Mouse (Mus musculus): ENCODE results near the gene Tpi1. TPM values are rescaled to one million over a fixed set of nuclear protein-coding genes. Genes with fewer than 3 reads are reported as not detected.

Gene Tpi1
- polyA plus RNA-seq, 1 experiment from 2014 or later: 461 TPM

Other genes with a start within 250 kb of the Tpi1 start
- gene C1rb, start 244.0 kb downstream of the Tpi1 start, polyA plus RNA-seq (2015; fragmentation: Nextera tagmentation; extraction: Ambion mirVana): not detected in 2 replicates
- gene C1s2, start 178.2 kb downstream of the Tpi1 start, polyA plus RNA-seq (2015; fragmentation: Nextera tagmentation; extraction: Ambion mirVana): 0.21 and 0.26 TPM in 2 replicates
- 40.5 and 43.8 TPM in 2 replicates for gene Lpcat3, start 151.3 kb downstream of the Tpi1 start, polyA plus RNA-seq (2015; fragmentation: Nextera tagmentation; extraction: Ambion mirVana)
- gene Emg1, start 102.1 kb downstream of the Tpi1 start, polyA plus RNA-seq (2015; fragmentation: Nextera tagmentation; extraction: Ambion mirVana): 95.3 and 101 TPM in 2 replicates
- 240 and 245 TPM in 2 replicates for gene Phb2, start 102.0 kb downstream of the Tpi1 start, polyA plus RNA-seq (2015; fragmentation: Nextera tagmentation; extraction: Ambion mirVana)
- 2.4 and 4.0 TPM in 2 replicates for gene Ptpn6, start 75.6 kb downstream of the Tpi1 start, polyA plus RNA-seq (2015; fragmentation: Nextera tagmentation; extraction: Ambion mirVana)
- 665 and 679 TPM in 2 replicates for gene Grcc10, start 72.9 kb downstream of the Tpi1 start, polyA plus RNA-seq (2015; fragmentation: Nextera tagmentation; extraction: Ambion mirVana)
- gene Gm45234, start 58.3 kb downstream of the Tpi1 start, polyA plus RNA-seq (2015; fragmentation: Nextera tagmentation; extraction: Ambion mirVana): not detected in 2 replicates
- 28.9 and 29.3 TPM in 2 replicates for gene Atn1, start 57.8 kb downstream of the Tpi1 start, polyA plus RNA-seq (2015; fragmentation: Nextera tagmentation; extraction: Ambion mirVana)
- 94.4 and 138 TPM in 2 replicates for gene Eno2, start 44.6 kb downstream of the Tpi1 start, polyA plus RNA-seq (2015; fragmentation: Nextera tagmentation; extraction: Ambion mirVana)
- gene Lrrc23, start 34.6 kb downstream of the Tpi1 start, polyA plus RNA-seq (2015; fragmentation: Nextera tagmentation; extraction: Ambion mirVana): 5.7 and 6.3 TPM in 2 replicates
- 9.6 and 10.1 TPM in 2 replicates for gene Spsb2, start 5.6 kb downstream of the Tpi1 start, polyA plus RNA-seq (2015; fragmentation: Nextera tagmentation; extraction: Ambion mirVana)
- 220 and 223 TPM in 2 replicates for gene Usp5, start 15.2 kb upstream of the Tpi1 start, polyA plus RNA-seq (2015; fragmentation: Nextera tagmentation; extraction: Ambion mirVana)
- gene Cdca3, start 15.3 kb upstream of the Tpi1 start, polyA plus RNA-seq (2015; fragmentation: Nextera tagmentation; extraction: Ambion mirVana): 18.2 and 19.5 TPM in 2 replicates
- gene Gnb3, start 26.0 kb upstream of the Tpi1 start, polyA plus RNA-seq (2015; fragmentation: Nextera tagmentation; extraction: Ambion mirVana): 2.3 and 2.4 TPM in 2 replicates
- gene P3h3, start 43.5 kb upstream of the Tpi1 start, polyA plus RNA-seq (2015; fragmentation: Nextera tagmentation; extraction: Ambion mirVana): 13.4 and 15.4 TPM in 2 replicates
- 36.6 and 40.0 TPM in 2 replicates for gene Gpr162, start 49.7 kb upstream of the Tpi1 start, polyA plus RNA-seq (2015; fragmentation: Nextera tagmentation; extraction: Ambion mirVana)
- gene Cd4, start 73.9 kb upstream of the Tpi1 start, polyA plus RNA-seq (2015; fragmentation: Nextera tagmentation; extraction: Ambion mirVana): 0.11 TPM in 1 of 2 replicates, not detected in the other
- 2.5 and 3.9 TPM in 2 replicates for gene Lag3, start 97.4 kb upstream of the Tpi1 start, polyA plus RNA-seq (2015; fragmentation: Nextera tagmentation; extraction: Ambion mirVana)
- gene Ptms, start 105.8 kb upstream of the Tpi1 start, polyA plus RNA-seq (2015; fragmentation: Nextera tagmentation; extraction: Ambion mirVana): 700 and 743 TPM in 2 replicates
- gene Mlf2, start 117.1 kb upstream of the Tpi1 start, polyA plus RNA-seq (2015; fragmentation: Nextera tagmentation; extraction: Ambion mirVana): 543 and 556 TPM in 2 replicates
- 87.6 and 94.0 TPM in 2 replicates for gene Cops7a, start 151.2 kb upstream of the Tpi1 start, polyA plus RNA-seq (2015; fragmentation: Nextera tagmentation; extraction: Ambion mirVana)
- 69.1 and 87.1 TPM in 2 replicates for gene Pianp, start 182.4 kb upstream of the Tpi1 start, polyA plus RNA-seq (2015; fragmentation: Nextera tagmentation; extraction: Ambion mirVana)
- 11.2 and 14.2 TPM in 2 replicates for gene Zfp384, start 194.8 kb upstream of the Tpi1 start, polyA plus RNA-seq (2015; fragmentation: Nextera tagmentation; extraction: Ambion mirVana)
- 141 and 155 TPM in 2 replicates for gene Ing4, start 225.5 kb upstream of the Tpi1 start, polyA plus RNA-seq (2015; fragmentation: Nextera tagmentation; extraction: Ambion mirVana)
- 18.0 and 18.3 TPM in 2 replicates for gene Acrbp, start 235.4 kb upstream of the Tpi1 start, polyA plus RNA-seq (2015; fragmentation: Nextera tagmentation; extraction: Ambion mirVana)

Data from midbrain, embryonic 16.5 days (tissue).